Mouse (Mus musculus) forebrain, embryonic 16.5 days (tissue): ENCODE measurements at regions not wholly inside any gene's neighbourhood (a gene's known extent, or its start where the extent isn't known, plus 50 kb on each side); places are given as distances from the start of the nearest gene placed in this dataset.

Source experiments
- ATAC-seq: fragments of 200-750 bp; cut with Nextera tagmentation; 2 replicates; pipeline ENCODE4 v1.8.0; 2017; ENCODE audit warnings: mild to moderate bottlenecking, moderate library complexity
- H3K27ac ChIP-seq: fragments of 300-500 bp; sonication (generic); 2 replicates; pipeline ENCODE4 v1.5.1; 2014; ENCODE audit warnings: low read length, control low read depth
- H3K27me3 ChIP-seq: fragments of 300-500 bp; sonication (generic); replicated peaks from 2 replicates; pipeline ENCODE4 v1.6.1; 2014; ENCODE audit warnings: low read length; ENCODE audit not compliant: control insufficient read depth, insufficient read depth
- H3K36me3 ChIP-seq: fragments of 300-500 bp; sonication (generic); 2 replicates; pipeline ENCODE4 v1.6.1; 2014; ENCODE audit not compliant: control insufficient read depth, insufficient read depth
- H3K4me1 ChIP-seq: fragments of 300-500 bp; sonication (generic); replicated peaks from 2 replicates; pipeline ENCODE4 v1.6.1; 2014; ENCODE audit warnings: low read length; ENCODE audit not compliant: control insufficient read depth, insufficient read depth
- H3K4me2 ChIP-seq: fragments of 300-500 bp; sonication (generic); 2 replicates; pipeline ENCODE4 v1.6.1; 2014; ENCODE audit warnings: mild to moderate bottlenecking, low read length, control low read depth
- H3K4me3 ChIP-seq: fragments of 300-500 bp; sonication (generic); replicated peaks from 2 replicates; pipeline ENCODE4 v1.5.1; 2014; ENCODE audit warnings: mild to moderate bottlenecking, low read length, control low read depth
- H3K9ac ChIP-seq: fragments of 300-500 bp; sonication (generic); replicated peaks from 2 replicates; pipeline ENCODE4 v1.6.1; 2014; ENCODE audit warnings: low read depth, low read length, control low read depth
- H3K9me3 ChIP-seq: fragments of 300-500 bp; sonication (generic); 2 replicates; pipeline ENCODE4 v1.6.1; 2016; ENCODE audit warnings: low read length; ENCODE audit not compliant: control insufficient read depth
- WGBS: fragments of 180-500 bp; shearing (Covaris S2); extraction: QIAGEN DNeasy Blood & Tissue Kit; methylation state at CpG from one replicate; pipeline ENCODE4 v1.1.7; 2014; 5-methylcytosine and 5-hydroxymethylcytosine counted together

DNA sequence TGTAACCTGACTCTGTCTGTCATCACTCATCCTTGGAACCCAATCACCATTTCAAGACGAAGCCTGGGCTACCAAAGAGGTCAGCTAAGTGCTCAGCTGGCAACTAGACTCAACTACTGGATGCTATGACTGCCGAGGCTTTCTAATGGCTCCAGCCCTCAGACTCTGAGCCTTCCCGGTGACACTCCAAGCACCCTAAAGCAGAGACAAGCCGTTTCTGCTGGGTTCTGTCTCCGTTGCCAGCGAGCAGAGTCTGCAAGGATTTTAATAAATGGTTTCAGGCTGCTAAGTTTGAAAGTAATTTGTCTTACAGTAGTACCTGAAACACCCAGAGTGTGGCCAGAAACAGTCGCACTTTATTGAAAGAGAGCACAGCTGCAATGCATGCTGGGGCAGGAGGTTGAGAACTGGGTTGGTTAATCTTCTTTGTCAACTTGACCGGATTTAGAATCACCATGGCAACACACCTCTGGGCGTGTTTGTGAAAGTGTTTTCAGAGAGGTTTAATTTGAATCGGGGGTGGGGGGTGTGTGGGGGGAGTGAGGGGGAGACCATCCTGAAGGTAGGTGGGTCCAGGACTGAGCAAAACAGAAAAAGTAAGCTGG lies 298.8 kb downstream of the H2al1j start:
- no peaks in the 10 kb centered on the region for H3K27me3 ChIP-seq
- peaks cover 11% of the 10 kb centered on the region for H3K4me1 ChIP-seq
- H3K27ac ChIP-seq = no peak overlapping the region
- H3K4me3 ChIP-seq = no peak overlapping the region
- H3K9ac ChIP-seq = no peak overlapping the region
- no peak overlapping the region for H3K4me2 ChIP-seq
- WGBS = 30% methylated on average over 10 of the region's 10 CpGs
- ATAC-seq = no peak
- H3K9me3 ChIP-seq = no peaks in the 10 kb centered on the region
- no peaks in the 10 kb centered on the region for H3K36me3 ChIP-seq

DNA sequence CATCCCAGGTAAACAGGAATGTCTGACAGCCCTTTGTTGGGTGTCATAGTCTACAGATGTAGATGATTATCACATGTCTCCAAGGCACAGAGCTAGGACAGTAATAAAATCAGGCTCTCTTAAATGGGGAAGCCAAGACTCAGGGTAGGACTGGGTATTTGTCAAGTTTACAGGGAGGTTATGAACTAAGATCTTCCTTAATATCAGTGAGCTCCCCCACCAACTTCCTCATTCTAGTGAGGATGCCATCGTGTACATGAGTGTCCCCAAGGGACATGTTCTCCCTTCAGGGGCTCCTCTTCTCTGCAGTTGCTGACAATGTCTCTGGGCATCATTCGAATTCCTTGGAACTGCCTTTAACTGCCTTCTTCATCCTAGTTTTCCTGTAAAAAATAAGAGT lies 301.7 kb downstream of the H2al1j start:
- ATAC-seq = no peak
- H3K4me1 ChIP-seq = peaks cover 10% of the 10 kb centered on the region; the same call in 1 of the 2 replicates
- no peak overlapping the region for H3K27ac ChIP-seq
- no peak overlapping the region for H3K4me2 ChIP-seq
- H3K9ac ChIP-seq = no peak overlapping the region
- 81% methylated on average over 2 of the region's 2 CpGs for WGBS
- no peaks in the 10 kb centered on the region for H3K9me3 ChIP-seq
- no peaks in the 10 kb centered on the region for H3K27me3 ChIP-seq
- H3K4me3 ChIP-seq = no peak overlapping the region
- H3K36me3 ChIP-seq = no peaks in the 10 kb centered on the region

DNA sequence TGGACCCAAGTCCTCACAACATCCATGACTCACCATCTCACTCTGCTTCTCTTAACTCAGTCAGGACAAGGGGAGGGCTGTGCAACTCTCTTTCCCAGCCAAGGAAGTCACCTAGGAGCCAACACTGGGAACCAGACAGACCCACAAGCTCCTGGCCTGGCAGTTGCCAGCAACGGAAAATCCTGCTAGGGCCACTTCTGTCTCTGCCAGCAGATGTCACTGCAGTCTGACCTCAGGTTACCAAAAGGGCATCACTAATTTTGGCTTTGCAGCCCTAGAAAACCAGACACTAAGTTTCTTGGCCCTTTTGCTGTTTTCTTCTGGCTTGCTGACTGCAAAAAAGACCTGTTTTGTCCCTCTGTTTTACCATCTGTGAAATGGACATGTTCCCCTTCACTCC lies 302.3 kb downstream of the H2al1j start:
- Histone ChIP-seq H3K9ac (no peak overlapping the region), H3K27me3 (no peaks in the 10 kb centered on the region), H3K36me3 (no peaks in the 10 kb centered on the region), H3K27ac (no peak overlapping the region), H3K4me1 (peaks cover 10% of the 10 kb centered on the region; the same call in 1 of the 2 replicates), H3K4me3 (no peak overlapping the region), H3K9me3 (no peaks in the 10 kb centered on the region), H3K4me2 (no peak overlapping the region)
- ATAC-seq = no peak
- WGBS = 30% methylated on average over 1 of the region's 1 CpGs

DNA sequence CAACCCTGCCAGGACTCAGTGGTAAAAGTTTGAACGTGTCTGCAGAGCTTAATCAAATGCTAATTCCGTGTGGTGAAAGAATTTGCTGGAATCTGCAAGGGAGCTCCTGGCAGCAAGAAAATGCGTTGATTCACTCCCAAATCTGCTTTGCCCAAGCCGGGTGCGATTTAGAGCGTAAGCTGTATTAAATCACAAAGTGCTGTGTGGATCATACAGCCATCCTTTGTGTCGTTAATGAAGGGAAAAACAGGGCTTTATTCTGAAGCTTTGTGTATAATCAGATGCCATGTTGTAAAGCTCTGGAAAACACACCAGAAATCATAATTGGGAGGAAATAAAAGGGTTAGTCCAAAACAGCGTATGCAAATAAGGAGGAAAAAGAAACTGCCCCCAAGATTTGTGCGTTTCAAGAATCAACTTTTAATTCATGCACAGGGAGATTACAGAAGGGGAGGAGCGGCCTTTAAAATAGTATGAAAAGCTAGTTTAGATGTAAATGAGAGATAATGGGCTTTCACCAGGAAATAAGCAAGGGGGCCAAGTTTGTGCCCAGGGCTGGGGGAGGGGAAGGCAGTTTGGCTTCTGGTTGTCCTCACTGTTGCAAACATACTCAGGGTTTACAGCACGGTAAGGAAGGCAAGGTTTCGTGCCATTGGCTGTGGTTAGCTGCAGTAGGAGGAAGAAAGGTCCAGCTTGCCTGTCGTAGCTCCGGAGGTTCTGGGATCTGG lies 303.7 kb downstream of the H2al1j start:
- H3K27me3 ChIP-seq = no peaks in the 10 kb centered on the region
- ATAC-seq = peak; percentile 84
- WGBS = 12% methylated on average over 14 of the region's 14 CpGs
- peak overlapping the region; percentile 39 for H3K4me2 ChIP-seq
- H3K4me1 ChIP-seq = peaks cover 10% of the 10 kb centered on the region; the same call in 1 of the 2 replicates
- peak overlapping the region; percentile 32; the same call in 1 of the 2 replicates for H3K9ac ChIP-seq
- H3K9me3 ChIP-seq = no peaks in the 10 kb centered on the region
- no peaks in the 10 kb centered on the region for H3K36me3 ChIP-seq
- no peak overlapping the region; the same call in 1 of the 2 replicates for H3K4me3 ChIP-seq
- H3K27ac ChIP-seq = peak overlapping the region; percentile 81

DNA sequence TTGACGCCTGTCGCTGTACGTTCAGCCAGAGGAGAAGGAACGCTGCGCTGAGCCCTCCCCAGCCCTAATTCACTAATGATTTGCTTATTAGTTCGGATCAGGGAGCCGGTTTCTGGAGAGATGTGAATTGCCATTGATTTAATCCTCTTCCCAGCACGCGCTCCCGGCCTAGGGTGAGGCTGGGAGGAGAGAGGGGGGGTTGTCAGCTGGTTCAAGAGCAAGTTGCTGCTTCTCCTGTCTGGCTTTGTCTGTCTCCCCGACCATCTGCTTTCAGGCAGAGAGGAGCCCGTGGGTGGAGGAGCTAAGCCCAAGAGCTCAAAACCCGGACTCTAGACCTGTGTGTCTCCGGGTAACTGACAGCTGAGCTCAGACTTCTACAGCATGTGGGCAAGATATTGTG lies 304.4 kb downstream of the H2al1j start:
- Histone ChIP-seq H3K27ac (peak overlapping the region; percentile 81), H3K4me1 (peaks cover 10% of the 10 kb centered on the region; the same call in 1 of the 2 replicates), H3K9me3 (no peaks in the 10 kb centered on the region), H3K36me3 (no peaks in the 10 kb centered on the region), H3K4me3 (no peak overlapping the region), H3K4me2 (peak overlapping the region; percentile 39), H3K9ac (peak overlapping the region; percentile 32; the same call in 1 of the 2 replicates), H3K27me3 (no peaks in the 10 kb centered on the region)
- WGBS = 22% methylated on average over 14 of the region's 14 CpGs
- peak; percentile 69 for ATAC-seq

DNA sequence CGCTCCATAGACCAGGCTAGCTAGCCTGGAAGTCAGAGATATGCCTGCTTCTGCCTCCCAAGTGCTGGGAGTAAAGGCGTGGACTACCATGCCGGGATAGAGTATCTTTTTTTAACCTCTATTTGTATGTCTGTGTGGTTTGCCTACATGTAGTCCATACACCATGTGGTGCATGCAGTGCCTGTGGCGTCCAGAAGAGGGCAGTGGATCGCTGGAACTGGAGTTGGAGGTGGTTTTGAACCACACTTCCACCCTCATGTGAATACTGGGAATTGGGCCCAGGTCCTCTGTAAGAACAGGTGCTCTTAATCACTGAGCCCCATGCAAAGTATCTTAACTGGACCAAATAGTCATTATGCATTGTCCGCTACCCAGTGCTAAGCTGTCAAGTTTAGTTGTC lies 306.2 kb downstream of the H2al1j start:
- Histone ChIP-seq H3K27ac (no peak overlapping the region), H3K27me3 (no peaks in the 10 kb centered on the region), H3K9me3 (no peaks in the 10 kb centered on the region), H3K4me2 (no peak overlapping the region), H3K4me3 (no peak overlapping the region), H3K36me3 (no peaks in the 10 kb centered on the region), H3K9ac (no peak overlapping the region), H3K4me1 (peaks cover 10% of the 10 kb centered on the region; the same call in 1 of the 2 replicates)
- ATAC-seq = no peak
- 67% methylated on average over 6 of the region's 6 CpGs for WGBS

DNA sequence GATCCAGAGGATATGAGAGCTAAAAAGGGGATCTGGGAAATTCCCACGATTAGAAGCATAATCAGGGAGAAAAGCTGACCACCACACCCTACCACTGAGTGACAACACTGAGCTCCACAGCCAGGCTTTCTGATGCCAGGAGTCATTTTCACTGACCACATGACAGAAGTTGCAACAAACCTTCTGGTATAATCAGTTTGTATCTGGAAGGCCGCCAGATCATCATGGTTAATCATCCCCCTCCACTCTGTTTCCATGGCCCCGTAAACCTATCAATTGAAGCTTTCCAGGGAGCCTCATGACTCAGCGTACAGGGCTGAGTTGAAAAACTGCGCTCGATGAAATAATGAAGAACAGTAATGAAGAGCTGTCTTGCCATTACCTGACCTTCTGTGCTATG lies 316.9 kb downstream of the H2al1j start:
- no peaks in the 10 kb centered on the region for H3K4me1 ChIP-seq
- no peaks in the 10 kb centered on the region for H3K36me3 ChIP-seq
- H3K4me3 ChIP-seq = no peak overlapping the region
- no peak overlapping the region for H3K4me2 ChIP-seq
- 56% methylated on average over 6 of the region's 6 CpGs for WGBS
- ATAC-seq = no peak
- no peaks in the 10 kb centered on the region for H3K9me3 ChIP-seq
- H3K27ac ChIP-seq = no peak overlapping the region
- no peak overlapping the region for H3K9ac ChIP-seq
- no peaks in the 10 kb centered on the region for H3K27me3 ChIP-seq

DNA sequence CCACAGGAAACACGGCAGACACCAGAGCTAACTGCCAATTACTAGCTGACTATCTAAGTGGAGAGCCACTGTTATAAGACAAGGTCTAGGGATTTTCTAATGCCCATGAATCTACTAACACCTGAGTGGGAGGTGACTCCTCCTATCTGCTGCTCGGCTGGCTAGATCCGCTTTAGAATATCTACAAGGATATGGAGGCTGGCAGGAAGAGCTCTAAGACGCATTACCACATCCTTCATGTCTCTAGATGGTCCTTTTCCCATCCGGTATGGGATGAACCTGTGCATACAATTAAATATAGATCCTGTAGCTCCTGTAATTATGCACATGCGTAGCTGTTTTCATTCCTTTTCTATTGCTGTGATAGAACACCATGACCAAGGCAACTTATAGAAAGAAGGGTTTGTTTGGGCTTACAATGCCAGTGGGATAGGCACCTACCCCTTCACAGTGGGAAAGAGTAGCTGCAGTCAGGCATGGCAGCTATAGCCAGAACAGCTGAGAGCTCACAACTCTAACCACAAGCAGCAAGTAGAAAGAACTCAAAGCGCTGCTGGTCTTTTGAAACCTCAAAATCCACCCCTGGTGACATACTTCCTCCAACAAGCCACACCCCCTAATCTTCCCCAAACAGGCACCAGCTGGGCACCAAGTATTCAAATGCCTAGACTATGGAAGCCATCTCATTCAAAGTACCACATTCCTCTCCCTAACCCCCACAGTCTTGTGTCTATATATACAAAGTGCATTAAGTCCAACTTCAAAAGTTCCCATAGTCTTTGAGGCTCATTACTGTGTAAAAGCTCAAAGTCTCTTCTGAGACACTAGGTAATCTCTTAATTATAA lies 319.3 kb downstream of the H2al1j start:
- Histone ChIP-seq H3K36me3 (no peaks in the 10 kb centered on the region), H3K4me1 (no peaks in the 10 kb centered on the region), H3K9me3 (no peaks in the 10 kb centered on the region), H3K9ac (no peak overlapping the region), H3K4me2 (no peak overlapping the region), H3K27ac (no peak overlapping the region), H3K27me3 (no peaks in the 10 kb centered on the region), H3K4me3 (no peak overlapping the region)
- ATAC-seq = no peak
- WGBS = 90% methylated on average over 7 of the region's 7 CpGs

DNA sequence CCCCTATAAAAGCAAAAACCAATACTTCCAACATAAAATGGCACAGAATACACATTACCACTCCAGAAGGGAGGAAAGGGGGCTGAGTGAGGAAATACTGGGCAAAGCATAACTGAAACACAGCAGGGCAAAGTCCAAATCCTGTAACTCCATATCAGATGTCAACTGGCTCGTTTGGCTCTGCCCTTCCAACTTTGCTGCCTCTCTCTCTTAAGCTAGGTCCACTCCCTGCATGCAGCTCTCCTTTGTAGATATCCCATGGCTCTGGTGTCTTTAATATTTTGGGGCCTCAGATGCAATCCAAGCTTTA lies 319.9 kb downstream of the H2al1j start:
- no peak overlapping the region for H3K4me2 ChIP-seq
- H3K4me3 ChIP-seq = no peak overlapping the region
- H3K4me1 ChIP-seq = no peaks in the 10 kb centered on the region
- no peaks in the 10 kb centered on the region for H3K36me3 ChIP-seq
- no peak for ATAC-seq
- 60% methylated on average over 1 of the region's 1 CpGs for WGBS
- H3K27me3 ChIP-seq = no peaks in the 10 kb centered on the region
- H3K9ac ChIP-seq = no peak overlapping the region
- H3K27ac ChIP-seq = no peak overlapping the region
- H3K9me3 ChIP-seq = no peaks in the 10 kb centered on the region
